Mouse (Mus musculus): ENCODE results near the gene Tmem54.

Tmem54 gene

GRCm38 (mm10) chr4:129125736-129126451, 20.5 kb downstream of the Tmem54 start:
- in situ Hi-C loops (cut with MboI, MseI): no loop called here

GRCm38 (mm10) chr4:129128582-129129338, 23.4 kb downstream of the Tmem54 start:
- in situ Hi-C loops (cut with MboI, MseI): no loop called here

- in situ Hi-C loops (cut with MboI, MseI): no loop called here
Measured at GRCm38 (mm10) chr4:129129387-129129786, 24.0 kb downstream of the Tmem54 start.

GRCm38 (mm10) chr4:129130149-129130548, 24.8 kb downstream of the Tmem54 start:
- in situ Hi-C loops (cut with MboI, MseI): no loop called here

GRCm38 (mm10) chr4:129130755-129131303, 25.5 kb downstream of the Tmem54 start:
- in situ Hi-C loops (cut with MboI, MseI): no loop called here

- in situ Hi-C loops (cut with MboI, MseI): no loop called here
Measured at GRCm38 (mm10) chr4:129134799-129135585, 29.6 kb downstream of the Tmem54 start.

GRCm38 (mm10) chr4:129135637-129136036, 30.3 kb downstream of the Tmem54 start:
- in situ Hi-C loops (cut with MboI, MseI): no loop called here

GRCm38 (mm10) chr4:129136189-129136578, 30.8 kb downstream of the Tmem54 start:
- in situ Hi-C loops (cut with MboI, MseI): no loop called here

GRCm38 (mm10) chr4:129136579-129137391, 31.4 kb downstream of the Tmem54 start, which contains the start of gene Fndc5:
TSS of gene Fndc5 (plus strand) at chr4:129136999.
- in situ Hi-C loops (cut with MboI, MseI): no loop called here

- in situ Hi-C loops (cut with MboI, MseI): no loop called here
Measured at GRCm38 (mm10) chr4:129137392-129138321, 32.3 kb downstream of the Tmem54 start.

- in situ Hi-C loops (cut with MboI, MseI): no loop called here
Measured at GRCm38 (mm10) chr4:129139642-129140041, 34.3 kb downstream of the Tmem54 start.

- in situ Hi-C loops (cut with MboI, MseI): no loop called here
Measured at GRCm38 (mm10) chr4:129140808-129141207, 35.5 kb downstream of the Tmem54 start.

- in situ Hi-C loops (cut with MboI, MseI): no loop called here
Measured at GRCm38 (mm10) chr4:129141560-129142438, 36.5 kb downstream of the Tmem54 start.

GRCm38 (mm10) chr4:129142439-129143045, 37.2 kb downstream of the Tmem54 start:
- in situ Hi-C loops (cut with MboI, MseI): no loop called here

GRCm38 (mm10) chr4:129143509-129143908, 38.2 kb downstream of the Tmem54 start:
- in situ Hi-C loops (cut with MboI, MseI): no loop called here

- in situ Hi-C loops (cut with MboI, MseI): no loop called here
Measured at GRCm38 (mm10) chr4:129144401-129145367, 39.3 kb downstream of the Tmem54 start.

GRCm38 (mm10) chr4:129145411-129145810, 40.1 kb downstream of the Tmem54 start:
- in situ Hi-C loops (cut with MboI, MseI): no loop called here

All from T-helper 17 cell (primary cell).